Mouse (Mus musculus): ENCODE data around the gene Trim71.

Gene Trim71

DNA sequence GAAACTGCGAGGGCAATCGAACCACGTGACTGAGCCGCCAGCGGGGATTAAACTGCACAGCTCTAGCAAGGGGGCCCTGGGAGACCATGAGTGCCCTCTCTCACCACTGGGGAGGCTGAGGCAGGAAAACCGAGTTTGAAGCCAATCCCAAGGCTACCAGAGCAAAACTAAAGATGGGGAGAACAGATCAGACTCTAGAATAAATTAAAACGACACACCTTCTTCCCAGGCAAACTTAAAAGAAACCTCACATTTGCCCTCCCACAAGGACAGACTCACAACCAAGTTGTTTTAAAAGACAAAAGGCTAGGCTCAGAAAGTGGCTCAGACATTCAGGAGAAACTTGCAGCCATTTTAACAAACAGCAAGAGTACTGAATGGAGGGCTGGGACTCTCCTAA is 7.1 kb downstream of the Trim71 start:
- DNase-seq (ENCODE audit: low spot score in 2 of 2) = no peak

DNA sequence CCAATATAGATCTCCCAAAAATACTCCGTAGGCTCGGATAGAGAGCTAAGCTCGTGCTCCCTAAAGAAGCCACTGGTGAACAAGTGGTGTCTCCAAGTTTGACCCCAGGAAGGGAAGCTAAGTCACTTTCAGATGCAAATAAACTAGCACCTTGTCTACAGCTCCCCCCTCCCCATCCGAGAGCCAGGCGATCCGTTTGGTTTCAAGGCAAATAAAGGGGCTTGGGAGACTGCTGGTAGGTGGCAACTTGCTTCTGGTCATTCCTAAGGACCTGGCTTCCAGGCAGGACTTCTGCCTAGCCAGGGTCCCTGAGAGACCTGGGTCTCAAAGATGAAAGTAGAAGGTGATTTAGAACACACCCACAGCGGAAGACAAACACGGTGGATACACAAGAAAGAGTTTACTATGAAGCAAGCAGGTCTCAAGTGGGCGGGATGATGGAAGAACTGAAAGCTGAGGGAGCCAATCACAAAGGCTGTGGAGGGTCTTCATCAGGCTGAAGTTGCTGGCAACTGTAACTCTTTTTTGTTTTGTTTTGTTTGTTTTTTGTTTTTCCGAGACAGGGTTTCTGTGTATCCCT is 7.8 kb downstream of the Trim71 start:
- DNase-seq (ENCODE audit: low spot score in 2 of 2) = no peak

DNA sequence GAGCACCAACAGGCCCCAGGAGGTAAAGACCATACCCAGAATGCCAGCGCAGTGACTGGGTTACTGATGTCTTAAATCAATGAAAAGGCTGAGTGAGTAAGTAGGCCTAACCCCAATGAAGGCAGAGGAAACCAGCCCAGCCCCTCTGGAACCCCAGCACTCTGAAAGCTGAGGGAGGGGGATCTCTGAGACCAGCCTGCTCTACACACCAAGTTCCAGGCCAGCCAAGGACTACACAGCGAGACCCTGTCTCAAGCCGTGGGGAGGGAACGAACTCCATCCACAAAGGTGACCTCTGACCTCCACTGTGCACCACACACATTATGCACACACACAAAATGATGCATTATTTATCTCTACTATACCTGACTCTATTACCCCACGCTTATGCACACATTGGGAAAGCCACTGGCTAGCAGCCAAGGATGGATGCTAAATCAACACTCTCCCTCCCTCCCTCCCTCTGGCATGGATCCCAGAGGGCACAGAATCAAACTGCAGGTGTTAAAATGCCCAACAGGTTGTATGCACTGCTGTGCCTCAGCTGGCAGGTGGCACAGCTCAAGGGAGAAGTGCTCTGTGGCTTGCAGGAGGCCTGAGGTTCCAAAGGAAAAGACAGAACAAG is 9.7 kb downstream of the Trim71 start:
- no peak for DNase-seq (ENCODE audit: low spot score in 2 of 2)

DNA sequence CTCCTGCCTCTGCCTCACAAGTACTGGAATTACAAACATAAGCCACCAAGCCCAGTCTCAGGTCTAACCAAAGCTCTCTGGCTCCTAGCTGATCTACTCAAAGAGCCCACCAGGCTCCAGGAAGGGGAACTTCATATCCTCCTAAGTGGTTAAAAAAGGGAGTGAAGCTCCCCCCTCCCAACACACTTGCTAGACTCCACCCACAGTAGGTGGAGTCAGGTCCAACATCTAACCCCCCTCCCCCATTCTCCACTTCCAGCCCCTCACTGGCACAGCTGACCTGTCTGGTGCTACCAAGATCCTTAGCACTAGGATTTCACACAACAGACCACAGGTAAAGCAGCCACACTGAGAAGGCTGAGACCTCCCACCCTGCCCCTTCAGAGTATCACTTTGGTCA is 10.3 kb downstream of the Trim71 start:
- DNase-seq (ENCODE audit: low spot score in 2 of 2) = no peak

DNA sequence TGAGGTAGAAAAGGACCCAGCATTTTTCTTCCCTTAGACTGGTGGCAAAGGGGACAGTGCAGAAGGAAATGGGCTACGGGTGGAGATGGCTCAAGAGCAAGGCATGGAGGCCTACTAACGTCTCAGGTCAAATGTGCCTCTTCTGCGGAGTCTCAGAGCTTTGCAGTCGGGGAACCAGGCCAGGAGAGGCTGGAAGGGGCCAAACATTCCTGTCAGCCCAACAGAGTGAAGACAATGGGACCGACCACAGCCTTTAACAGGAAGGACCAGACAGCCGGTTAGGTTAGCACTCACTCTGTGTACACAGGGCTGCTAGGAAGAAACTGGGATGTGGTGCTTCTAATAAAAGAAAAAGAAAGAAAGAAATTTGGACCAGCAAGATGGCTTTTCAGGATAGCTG is 14.1 kb downstream of the Trim71 start:
- no peak for DNase-seq (ENCODE audit: low spot score in 2 of 2)

DNA sequence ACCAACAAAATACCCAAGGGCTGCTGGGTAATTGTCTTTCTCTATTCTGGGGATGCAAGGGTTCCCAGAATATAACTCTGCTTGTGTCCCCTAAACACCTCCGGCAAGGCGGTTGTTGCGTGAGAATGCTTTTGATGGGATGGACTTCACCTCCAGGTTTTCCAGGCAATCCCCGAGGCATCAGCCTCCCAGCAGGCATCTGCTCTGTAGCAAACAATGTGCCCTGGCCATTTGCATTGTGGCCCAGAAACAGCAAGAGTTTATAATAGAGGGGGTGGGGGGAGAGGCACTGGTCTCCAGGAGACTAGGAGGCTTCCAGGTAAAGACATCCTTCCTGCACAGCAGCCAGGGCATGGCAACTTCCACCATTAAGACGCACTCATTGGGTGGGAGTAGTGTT is 15.1 kb downstream of the Trim71 start:
- no peak for DNase-seq (ENCODE audit: low spot score in 2 of 2)

DNA sequence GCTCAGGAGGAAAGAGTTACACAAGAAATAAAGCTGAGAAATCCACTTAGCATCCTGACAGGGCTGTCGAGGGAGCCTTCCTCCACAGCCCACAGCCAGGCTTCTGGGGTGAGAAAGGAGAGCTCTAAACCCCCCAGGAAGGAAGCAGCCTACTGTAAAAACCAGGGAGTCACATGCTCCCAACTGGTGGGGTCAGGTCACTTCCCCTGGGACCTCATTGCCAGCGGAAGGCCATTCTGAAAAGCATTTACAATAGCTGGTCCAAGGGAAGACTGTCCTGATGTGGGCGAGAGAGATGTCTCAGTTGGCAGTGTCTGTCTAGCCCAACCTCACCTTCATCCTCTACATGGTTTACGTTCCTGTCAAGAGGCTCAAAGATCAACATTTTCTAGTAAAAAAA is 15.7 kb downstream of the Trim71 start:
- no peak for DNase-seq (ENCODE audit: low spot score in 2 of 2)

DNA sequence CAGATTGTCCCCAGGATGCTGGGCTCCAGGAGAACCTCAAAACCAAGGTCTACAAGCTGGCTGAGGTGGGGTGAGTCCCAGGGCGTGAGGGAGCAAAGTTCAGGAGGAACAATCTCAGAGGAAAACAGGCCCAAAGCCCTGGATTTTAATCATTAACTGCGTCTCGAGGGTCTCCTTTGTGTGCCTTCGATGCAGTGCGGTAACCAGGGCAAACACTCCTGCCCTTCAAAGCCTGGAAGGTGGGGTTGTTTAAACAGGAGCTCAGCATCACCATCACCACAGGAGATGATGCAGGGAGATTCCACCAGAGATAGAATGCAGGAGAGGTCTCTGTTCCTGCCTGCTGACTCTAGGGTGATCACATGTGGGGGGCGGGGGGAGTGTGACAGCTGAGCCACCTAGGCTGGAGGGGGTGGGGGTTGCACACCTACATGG is 16.5 kb downstream of the Trim71 start:
- no peak for DNase-seq (ENCODE audit: low spot score in 2 of 2)

DNA sequence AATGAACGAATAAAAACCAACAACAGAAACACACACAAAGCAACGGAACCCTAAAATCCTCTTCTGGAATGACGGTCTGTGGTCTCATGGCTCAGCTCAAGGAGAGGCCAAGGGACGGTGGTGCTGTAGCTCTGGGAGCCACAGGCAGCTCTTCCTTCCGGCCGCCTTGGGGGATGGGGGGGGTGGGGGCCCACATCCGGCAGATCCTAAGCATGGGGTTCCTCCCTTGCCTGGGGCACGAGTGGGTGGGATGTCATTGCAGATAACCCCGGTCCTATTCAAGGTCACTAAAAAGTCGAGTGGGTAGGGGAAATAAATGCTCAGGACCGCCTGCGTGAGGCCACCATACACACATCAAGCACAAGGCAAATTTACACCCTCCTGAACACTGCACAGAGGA is 17.4 kb downstream of the Trim71 start:
- DNase-seq (ENCODE audit: low spot score in 2 of 2) = no peak

DNA sequence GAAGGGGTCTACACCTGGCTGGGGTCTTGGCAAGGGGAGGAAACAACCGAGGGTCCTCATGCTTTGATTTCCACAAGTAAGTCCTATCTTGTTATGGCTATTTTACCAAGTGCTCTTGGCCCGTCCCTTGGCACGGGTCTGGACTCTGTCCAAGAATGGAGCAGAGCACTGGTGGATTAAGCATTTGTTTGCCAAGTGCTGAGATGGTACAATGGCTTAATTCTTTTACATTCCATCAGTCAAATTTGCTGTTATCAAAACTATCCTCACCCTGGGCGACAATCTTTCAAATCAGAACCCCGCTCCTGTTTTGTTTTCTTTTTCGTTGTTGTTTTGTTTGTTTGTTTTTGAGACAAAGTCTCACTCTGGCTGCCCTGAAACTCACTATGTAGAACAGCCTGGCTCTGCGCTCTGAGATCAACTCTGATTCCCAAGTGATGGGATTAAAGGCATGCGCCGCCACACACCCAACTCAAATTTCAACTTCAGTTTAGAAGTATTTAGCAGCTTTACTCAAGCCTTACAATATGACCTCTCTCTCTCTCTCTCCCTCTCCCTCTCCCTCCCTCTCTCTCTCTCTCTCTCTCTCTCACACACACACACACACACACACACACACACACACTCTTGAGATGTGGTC is 19.3 kb downstream of the Trim71 start:
- no peak for DNase-seq (ENCODE audit: low spot score in 2 of 2)

DNA sequence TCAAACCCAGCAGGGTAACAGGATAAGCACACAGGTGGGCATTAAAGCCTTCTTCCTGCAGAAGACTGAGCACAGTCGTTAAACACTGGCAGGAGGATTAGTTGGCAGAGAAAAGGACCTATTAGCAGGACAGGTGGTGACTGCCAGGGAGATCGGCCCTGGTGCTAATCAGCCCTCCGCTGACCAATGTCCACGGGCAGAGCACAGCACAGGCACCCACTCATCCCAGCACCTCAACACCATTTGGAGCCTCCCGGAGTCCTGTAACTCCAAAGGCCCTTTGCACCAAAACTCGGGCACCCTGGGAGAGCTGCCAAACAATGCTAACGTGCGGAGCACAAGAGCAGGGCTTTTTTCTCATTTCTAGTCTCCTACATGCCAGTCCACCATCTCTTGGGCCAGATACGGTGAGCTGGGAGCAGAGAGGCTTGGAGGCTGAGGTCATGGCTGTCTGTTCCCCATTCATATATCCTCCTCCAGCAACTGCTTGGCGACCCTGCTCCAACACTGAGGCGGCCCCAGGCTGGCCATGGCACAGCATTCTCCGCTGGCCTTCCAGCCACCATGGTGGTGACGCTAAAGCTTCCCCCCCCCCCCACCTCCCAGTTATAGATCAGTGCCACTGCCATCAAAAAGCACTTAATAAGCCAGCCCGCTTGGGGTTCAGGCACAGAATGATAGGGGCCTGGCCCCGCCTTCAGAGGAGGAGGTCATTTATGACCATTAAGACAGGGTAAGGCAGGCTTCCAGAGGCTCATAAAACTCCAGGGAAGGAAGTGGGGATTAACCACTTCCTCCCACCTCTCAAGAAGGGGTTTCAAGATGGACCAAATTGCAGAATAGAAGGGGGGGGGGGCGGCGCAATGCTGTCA is 20.1 kb downstream of the Trim71 start:
- no peak for DNase-seq (ENCODE audit: low spot score in 2 of 2)

DNA sequence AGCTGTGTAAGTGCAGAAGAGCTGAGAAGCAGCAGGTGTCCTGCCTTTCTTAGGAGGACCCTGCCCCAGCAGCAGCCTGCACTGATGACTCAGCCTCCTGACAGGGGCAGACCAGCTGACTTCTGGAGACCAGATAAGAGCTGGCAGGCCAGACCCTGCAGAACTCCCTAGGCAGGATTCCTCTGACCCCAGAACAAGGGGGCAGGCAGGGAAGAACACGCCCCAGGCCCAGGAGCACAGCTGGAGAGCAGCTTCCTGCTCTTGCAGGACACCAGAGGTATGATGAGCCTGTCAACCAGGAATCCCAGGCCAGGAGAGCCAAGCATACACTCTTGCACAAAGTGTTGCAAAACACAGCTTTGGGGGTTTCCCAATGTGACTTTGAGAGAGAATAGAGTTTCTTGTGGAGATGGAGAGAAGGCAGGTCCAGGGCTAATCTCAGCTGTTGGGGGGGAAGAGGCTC is 22.9 kb downstream of the Trim71 start:
- no peak for DNase-seq (ENCODE audit: low spot score in 2 of 2)

DNA sequence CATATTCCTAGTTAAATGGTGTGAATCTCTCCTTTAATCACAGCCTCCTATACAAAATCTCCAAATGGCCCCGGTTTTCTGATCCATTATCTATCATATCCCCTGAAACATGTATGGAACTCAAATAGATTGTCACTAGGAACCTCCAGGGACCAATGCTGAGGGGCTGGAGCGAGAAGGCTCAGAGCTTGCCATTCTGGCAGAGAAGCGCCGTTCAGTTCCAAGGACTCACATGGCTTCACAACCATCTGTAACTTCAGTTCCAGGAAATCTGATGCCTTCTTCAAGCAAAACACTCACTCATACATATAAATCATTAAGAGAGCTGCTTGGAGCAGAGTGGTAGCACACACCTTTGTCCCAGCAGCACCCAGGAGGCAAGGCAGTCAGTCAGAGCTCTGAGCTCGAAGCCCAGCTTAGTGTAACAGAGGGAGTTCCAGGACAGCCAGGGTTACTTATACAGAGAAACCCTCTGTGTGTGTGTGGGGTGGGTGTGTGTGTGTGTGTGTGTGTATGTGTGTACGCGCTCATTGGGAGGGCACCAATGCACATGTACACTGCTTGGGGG is 25.1 kb downstream of the Trim71 start:
- DNase-seq (ENCODE audit: low spot score in 2 of 2) = no peak

DNA sequence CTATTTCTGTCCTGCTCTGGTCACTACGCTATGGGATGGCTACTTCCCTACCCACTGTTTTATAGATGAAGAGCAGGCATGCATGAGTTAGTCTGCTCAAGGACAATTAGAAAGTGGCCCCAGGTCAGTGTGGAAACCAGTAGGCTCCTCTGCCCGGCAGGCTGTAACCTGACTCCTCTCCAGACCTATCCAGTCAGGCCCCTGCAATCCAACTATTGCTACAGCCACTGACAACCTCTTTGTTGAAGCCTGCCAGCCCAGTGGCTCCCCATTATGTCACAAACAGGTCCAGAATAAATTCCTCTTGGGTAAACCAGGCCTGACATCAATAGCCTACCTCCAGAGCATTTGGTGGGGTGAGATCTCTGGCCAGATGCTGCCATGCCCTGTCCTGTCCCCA is 27.5 kb downstream of the Trim71 start:
- DNase-seq (ENCODE audit: low spot score in 2 of 2) = no peak

DNA sequence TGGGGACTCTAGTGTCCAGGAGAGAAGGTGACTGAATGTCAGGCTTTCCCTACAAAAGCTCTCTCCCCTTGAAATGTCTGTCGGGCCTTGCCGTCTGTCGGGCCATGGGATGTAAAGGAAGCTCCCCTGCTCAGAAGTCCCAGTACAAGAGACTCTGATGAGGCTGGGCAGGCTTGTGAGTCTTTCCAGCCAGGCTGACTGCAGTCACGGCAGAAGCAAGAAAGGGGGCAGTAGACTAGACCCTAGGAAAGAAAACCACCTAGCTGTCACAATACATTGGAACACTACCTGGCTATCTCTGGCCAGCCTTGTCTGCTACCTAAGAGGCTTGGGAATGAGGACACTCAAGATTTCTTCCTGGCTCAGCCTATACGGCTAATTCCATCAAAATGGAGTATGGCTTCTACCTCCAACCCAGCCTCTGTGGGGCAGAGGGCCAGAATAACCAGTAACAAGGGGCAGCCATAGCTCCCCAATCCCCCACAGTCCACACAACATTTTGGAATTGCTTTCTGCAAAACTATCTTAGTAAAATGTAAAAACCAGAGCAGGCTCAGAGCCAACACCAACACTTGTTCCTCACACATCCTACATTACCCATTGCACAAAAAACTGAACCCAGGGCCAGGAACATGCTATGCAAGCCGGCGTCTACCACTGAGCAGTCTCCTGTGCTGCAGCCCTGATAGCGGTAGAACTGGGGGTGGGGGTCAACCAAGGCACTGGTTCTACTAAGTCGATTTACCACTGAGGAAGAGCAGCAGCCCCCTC is 29.2 kb downstream of the Trim71 start:
- no peak for DNase-seq (ENCODE audit: low spot score in 2 of 2)

DNA sequence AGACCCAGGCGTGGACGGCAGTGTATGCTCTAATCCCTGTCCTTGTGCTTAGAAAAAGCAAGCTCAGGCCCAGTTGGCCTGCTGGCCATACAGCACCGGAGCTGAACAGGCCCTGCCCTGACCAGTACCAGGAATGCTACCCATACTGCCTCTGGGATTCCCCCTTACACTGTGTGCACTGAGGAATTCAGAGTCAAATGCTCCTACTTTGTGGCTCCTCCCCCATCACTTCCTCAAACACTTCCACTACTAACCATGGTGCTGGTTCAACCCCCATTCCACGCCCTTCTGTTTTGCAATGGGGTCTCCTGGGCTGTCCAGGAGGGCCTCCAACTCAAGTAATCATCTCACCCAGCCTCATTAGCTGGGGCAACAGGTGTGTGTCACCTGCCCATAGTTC is 30.3 kb downstream of the Trim71 start:
- no peak for DNase-seq (ENCODE audit: low spot score in 2 of 2)

DNA sequence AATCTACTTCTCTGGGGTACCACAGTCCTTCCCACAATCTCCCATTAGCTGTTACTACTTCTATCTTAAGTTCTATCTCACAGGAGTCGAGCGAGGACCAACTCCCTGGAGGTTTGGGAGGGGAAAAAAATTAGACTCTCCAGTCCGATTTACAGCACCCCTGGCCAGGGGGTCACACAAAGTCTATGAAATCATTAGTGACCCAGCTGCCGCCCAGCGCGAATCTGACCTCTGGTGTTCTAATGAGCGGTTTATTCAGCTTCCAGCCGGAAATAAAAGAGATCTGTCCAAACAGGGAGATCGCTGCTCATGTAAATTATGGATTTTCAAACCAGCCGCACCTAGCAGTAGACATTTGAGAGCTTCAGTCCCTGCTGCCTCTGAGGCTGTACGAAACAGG is 32.9 kb downstream of the Trim71 start:
- DNase-seq (ENCODE audit: low spot score in 2 of 2) = no peak

DNA sequence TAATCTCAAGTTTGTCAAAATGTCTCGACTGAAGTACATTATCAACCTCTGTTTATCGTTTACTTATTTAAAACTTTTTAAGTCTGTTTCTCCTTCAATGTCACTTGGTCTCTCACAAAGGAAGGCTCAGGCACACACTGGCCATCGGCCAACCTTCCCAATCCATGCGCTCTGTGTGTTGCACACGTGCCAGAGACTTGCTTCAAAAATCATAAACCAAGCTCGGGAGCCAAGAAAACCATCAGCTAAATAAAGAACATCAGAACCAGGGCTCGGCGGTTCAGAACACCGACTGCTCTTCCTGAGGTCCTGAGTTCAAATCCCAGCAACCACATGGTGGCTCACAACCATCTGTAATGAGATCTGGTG is 35.5 kb downstream of the Trim71 start:
- DNase-seq (ENCODE audit: low spot score in 2 of 2) = no peak

DNA sequence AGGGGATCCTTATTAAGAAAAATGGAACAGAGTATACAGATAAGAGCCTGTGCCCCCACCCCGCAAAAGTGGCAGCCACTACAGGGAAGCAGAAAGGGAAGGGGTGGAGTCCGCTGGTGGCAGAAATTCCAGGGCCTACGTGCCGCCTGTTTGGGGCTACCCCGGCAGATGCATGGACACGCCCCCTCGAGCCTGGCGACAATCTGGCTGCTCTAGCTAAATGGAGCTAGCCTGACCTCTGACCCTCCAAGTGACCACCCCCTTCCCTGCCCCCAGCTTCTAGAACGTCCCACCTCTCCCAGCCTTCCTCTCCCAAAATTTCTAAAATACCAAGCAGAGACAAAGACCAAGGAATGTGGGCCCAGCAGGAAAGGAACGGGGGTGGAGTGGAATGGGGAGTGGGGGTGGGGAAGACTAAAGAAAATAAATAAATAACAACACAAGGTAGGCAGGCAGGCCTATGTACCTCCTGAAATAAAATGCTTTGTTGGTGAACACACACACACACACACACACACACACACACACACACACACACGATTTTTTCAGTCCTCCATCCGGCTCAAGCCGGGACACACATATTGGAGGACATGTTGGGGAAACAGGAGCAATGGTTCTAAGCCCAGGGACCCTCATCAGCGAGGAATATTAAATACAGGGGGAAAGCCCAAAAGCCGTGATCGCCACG is 36.0 kb downstream of the Trim71 start:
- no peak for DNase-seq (ENCODE audit: low spot score in 2 of 2)

DNA sequence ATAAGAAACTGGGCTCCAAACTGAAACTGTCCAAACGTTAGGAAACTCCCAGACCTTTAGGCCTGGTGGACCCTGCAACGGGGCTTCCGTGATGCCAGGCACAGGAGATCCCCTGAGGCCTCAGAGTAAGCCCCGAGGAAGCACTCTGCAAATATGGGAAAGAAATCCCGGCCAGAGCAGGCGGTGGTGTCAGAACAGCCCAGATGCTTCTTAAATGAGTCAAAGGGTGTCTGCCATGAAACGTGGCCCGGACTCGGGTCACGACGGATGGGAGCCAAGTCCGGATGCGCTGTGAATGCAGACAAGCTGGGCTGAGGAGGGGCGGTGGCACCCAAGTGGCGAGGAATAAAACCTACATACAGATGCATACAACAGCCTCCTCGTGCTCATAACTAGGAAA is 37.1 kb downstream of the Trim71 start:
- DNase-seq (ENCODE audit: low spot score in 2 of 2) = peak; percentile 28 to 69

DNA sequence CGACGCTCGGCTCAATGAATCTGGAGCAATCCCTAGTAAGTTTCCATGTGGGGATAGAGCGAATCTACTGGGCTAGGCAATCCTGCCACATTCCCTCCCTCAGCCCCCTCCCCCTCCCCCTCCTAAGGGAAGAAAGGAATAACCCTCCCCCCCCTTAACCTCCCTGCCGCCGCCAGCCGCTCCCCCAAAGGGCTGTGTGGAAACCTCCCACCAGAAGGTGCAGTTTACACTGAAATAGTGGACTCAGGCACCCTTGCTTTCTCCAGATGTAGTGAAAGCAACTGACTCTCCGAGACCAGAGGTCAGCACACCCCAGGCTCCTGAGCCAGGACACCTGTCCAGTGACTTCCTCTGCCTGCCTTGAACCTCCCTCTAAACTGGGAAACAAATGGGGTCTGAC is 37.6 kb downstream of the Trim71 start:
- no peak for DNase-seq (ENCODE audit: low spot score in 2 of 2)

Measured in spleen, postnatal 4 days (tissue).